Mouse (Mus musculus) embryonic facial prominence, embryonic 14.5 days (tissue): ENCODE results near the gene Gm10273. TPM values are rescaled to one million over a fixed set of nuclear protein-coding genes. Genes with fewer than 3 reads are reported as not detected.
"Not testable (repeated sequence)": the region's sequence is repeated elsewhere in the genome, so short reads cannot be mapped to it uniquely, and the experiment has no call there.

Source experiments
- ATAC-seq: fragments of 200-750 bp; cut with Nextera tagmentation; 2 replicates; pipeline ENCODE4 v1.8.0; 2017; ENCODE audit warnings: low read depth, moderate number of reproducible peaks, moderate TSS enrichment
- DNase-seq: peaks from one replicate; pipeline ENCODE4 v3.0.0-alpha.2; 2015; ENCODE audit warnings: low spot score
- H3K27ac ChIP-seq: fragments of 300-500 bp; sonication (generic); replicated peaks from 2 replicates; pipeline ENCODE4 v1.5.1; 2014; ENCODE audit warnings: low read depth, mild to moderate bottlenecking, low read length, moderate library complexity
- H3K27me3 ChIP-seq: fragments of 300-500 bp; sonication (generic); replicated peaks from 2 replicates; pipeline ENCODE4 v1.6.1; 2014; ENCODE audit warnings: low read length; ENCODE audit not compliant: control insufficient read depth, insufficient read depth
- H3K36me3 ChIP-seq: fragments of 300-500 bp; sonication (generic); 2 replicates; pipeline ENCODE4 v1.6.1; 2014; ENCODE audit warnings: low read length, mixed read lengths; ENCODE audit not compliant: control insufficient read depth, insufficient read depth
- H3K4me1 ChIP-seq: fragments of 300-500 bp; sonication (generic); 2 replicates; pipeline ENCODE4 v1.6.1; 2014; ENCODE audit warnings: antibody characterized with exemption, low read length; ENCODE audit not compliant: control insufficient read depth, insufficient read depth
- H3K4me2 ChIP-seq: fragments of 300-500 bp; sonication (generic); 2 replicates; pipeline ENCODE4 v1.6.1; 2014; ENCODE audit warnings: low read depth, mild to moderate bottlenecking, low read length, moderate library complexity, mixed read lengths
- H3K4me3 ChIP-seq: fragments of 300-500 bp; sonication (generic); 2 replicates; pipeline ENCODE4 v1.5.1; 2014; ENCODE audit warnings: low read depth, mild to moderate bottlenecking, low read length
- H3K9ac ChIP-seq: fragments of 300-500 bp; sonication (generic); 2 replicates; pipeline ENCODE4 v1.6.1; 2014; ENCODE audit warnings: low read depth, mild to moderate bottlenecking, low read length, moderate library complexity, mixed read lengths
- H3K9me3 ChIP-seq: fragments of 300-500 bp; sonication (generic); 2 replicates; pipeline ENCODE4 v1.6.1; 2016; ENCODE audit warnings: low read length; ENCODE audit not compliant: control insufficient read depth
- WGBS: fragments of 180-500 bp; shearing (Covaris S2); extraction: QIAGEN DNeasy Blood & Tissue Kit; methylation state at CpG from one replicate; pipeline ENCODE4 v1.1.7; 2014; 5-methylcytosine and 5-hydroxymethylcytosine counted together
- polyA plus RNA-seq: library from polyadenylated mRNA; unstranded; fragments of >200 nt; fragmentation: Nextera tagmentation; extraction: Ambion mirVana; gene quantifications from 2 replicates; pipeline ENCODE4 v1.2.1, GENCODE M21; 2014

Gene Gm10273
- polyA plus RNA-seq, result 16.1 TPM in 1 of 2 replicates, not detected in the other

DNA sequence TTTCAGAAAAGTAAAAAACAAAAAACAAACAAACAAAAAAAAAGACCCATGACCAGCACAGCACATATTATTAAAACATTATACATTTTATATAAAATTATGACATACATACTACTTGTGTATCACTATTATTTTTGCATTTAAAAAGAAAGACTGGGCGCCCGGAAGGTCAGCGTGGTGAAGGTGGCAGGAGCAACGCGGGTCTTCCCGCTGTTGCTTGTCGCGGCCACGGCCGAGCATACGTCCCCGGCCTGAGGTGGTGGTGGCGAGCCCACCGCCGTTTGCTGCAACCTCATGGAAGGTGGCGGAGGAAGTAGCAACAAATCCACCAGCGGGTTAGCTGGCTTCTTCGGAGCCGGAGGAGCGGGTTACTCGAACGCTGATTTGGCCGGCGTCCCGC lies at the start of gene Gm10273:
Gene Gm10273, plus strand, starts transcription at position 172 of the 400 bp plus-strand sequence.
- WGBS, result 83% methylated on average over 10 of the region's 25 CpGs
- not testable (repeated sequence) for H3K4me1 ChIP-seq, H3K27ac ChIP-seq, H3K36me3 ChIP-seq, H3K4me3 ChIP-seq, DNase-seq, H3K9me3 ChIP-seq, H3K9ac ChIP-seq, H3K4me2 ChIP-seq, ATAC-seq, H3K27me3 ChIP-seq

DNA sequence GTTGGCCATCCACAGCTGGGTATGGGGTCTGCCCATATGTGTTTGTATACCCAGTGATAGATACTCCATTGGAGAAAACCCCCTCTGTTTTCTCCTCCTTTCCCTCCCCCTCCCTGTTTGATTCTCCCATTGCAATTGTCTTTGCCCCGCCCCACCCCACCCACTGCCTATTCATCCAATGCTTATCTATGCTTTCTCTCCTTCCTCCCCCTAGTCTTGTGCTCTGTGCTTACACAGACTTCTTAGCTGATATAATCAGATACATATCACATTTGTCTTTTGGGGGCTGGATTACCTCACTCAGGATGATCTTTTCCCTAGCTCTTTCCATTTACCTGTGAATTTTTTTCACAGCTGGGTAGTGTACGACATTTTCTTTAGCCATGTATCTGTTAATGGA lies 48.9 kb upstream of the Gm10273 start:
- ATAC-seq (no peak), DNase-seq (no peak)
- no peak overlapping the region for H3K4me2 ChIP-seq
- WGBS, result 94% methylated on average over 2 of the region's 2 CpGs
- no peaks in the 10 kb centered on the region for H3K4me1 ChIP-seq
- H3K36me3 ChIP-seq, result peaks cover 85% of the 10 kb centered on the region
- H3K4me3 ChIP-seq, result no peak overlapping the region
- H3K9me3 ChIP-seq, result no peaks in the 10 kb centered on the region
- H3K27me3 ChIP-seq, result no peaks in the 10 kb centered on the region
- H3K27ac ChIP-seq, result no peak overlapping the region
- no peak overlapping the region for H3K9ac ChIP-seq

DNA sequence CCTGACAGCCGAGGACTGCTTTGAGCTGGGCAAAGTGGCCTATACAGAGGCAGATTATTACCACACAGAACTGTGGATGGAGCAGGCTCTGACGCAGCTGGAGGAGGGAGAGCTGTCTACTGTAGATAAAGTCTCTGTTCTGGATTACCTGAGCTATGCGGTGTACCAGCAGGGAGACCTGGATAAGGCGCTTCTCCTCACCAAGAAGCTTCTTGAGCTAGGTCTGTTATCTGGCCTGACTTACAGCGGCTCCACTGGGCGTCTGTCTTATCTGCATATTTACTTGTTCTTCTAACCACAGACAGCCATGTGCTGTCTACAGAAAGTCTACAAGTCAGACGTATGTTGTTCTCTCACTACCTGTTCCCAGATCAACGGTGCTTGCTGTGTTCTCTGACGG lies 47.2 kb upstream of the Gm10273 start:
- H3K4me2 ChIP-seq, result no peak overlapping the region
- WGBS, result 90% methylated on average over 9 of the region's 9 CpGs
- H3K36me3 ChIP-seq, result peaks cover 89% of the 10 kb centered on the region
- H3K9ac ChIP-seq, result no peak overlapping the region
- H3K4me1 ChIP-seq, result no peaks in the 10 kb centered on the region
- no peaks in the 10 kb centered on the region for H3K27me3 ChIP-seq
- no peak overlapping the region for H3K27ac ChIP-seq
- no peak overlapping the region for H3K4me3 ChIP-seq
- ATAC-seq (no peak), DNase-seq (no peak)
- H3K9me3 ChIP-seq, result no peaks in the 10 kb centered on the region

- 92% methylated on average over 2 of the region's 2 CpGs for WGBS
- H3K36me3 ChIP-seq, result peaks cover 90% of the 10 kb centered on the region
Observed at GRCm38 (mm10) chr10:59349536-59349935, 45.9 kb upstream of the Gm10273 start.

GRCm38 (mm10) chr10:59353065-59353464 lies 42.4 kb upstream of the Gm10273 start:
- Histone ChIP-seq H3K9me3 (no peaks in the 10 kb centered on the region), H3K27ac (no peak overlapping the region), H3K9ac (no peak overlapping the region), H3K4me3 (no peak overlapping the region), H3K27me3 (no peaks in the 10 kb centered on the region), H3K4me2 (no peak overlapping the region), H3K4me1 (no peaks in the 10 kb centered on the region), H3K36me3 (peaks cover 89% of the 10 kb centered on the region)
- 51% methylated on average over 1 of the region's 1 CpGs for WGBS
- ATAC-seq (no peak), DNase-seq (no peak)

More at GRCm38 (mm10) chr10:59349536-59349935, 45.9 kb upstream of the Gm10273 start:
- no peaks in the 10 kb centered on the region for H3K27me3 ChIP-seq
- no peak overlapping the region for H3K4me2 ChIP-seq
- H3K4me1 ChIP-seq, result no peaks in the 10 kb centered on the region
- ATAC-seq (no peak), DNase-seq (no peak)
- H3K9ac ChIP-seq, result no peak overlapping the region
- no peak overlapping the region for H3K27ac ChIP-seq
- no peak overlapping the region for H3K4me3 ChIP-seq
- no peaks in the 10 kb centered on the region for H3K9me3 ChIP-seq

- H3K4me1 ChIP-seq, result no peaks in the 10 kb centered on the region
- H3K27me3 ChIP-seq, result no peaks in the 10 kb centered on the region
- H3K9me3 ChIP-seq, result no peaks in the 10 kb centered on the region
- H3K36me3 ChIP-seq, result peaks cover 86% of the 10 kb centered on the region
- H3K4me2 ChIP-seq, result no peak overlapping the region
- ATAC-seq, result peak; percentile 76; the same call in 1 of the 2 replicates
- DNase-seq, result peak; percentile 39
- no peak overlapping the region for H3K27ac ChIP-seq
- H3K4me3 ChIP-seq, result no peak overlapping the region
- no peak overlapping the region for H3K9ac ChIP-seq
- 88% methylated on average over 12 of the region's 12 CpGs for WGBS
Observed at GRCm38 (mm10) chr10:59354120-59354519, 41.3 kb upstream of the Gm10273 start.

- no peaks in the 10 kb centered on the region for H3K9me3 ChIP-seq
- H3K36me3 ChIP-seq, result peaks cover 90% of the 10 kb centered on the region
- ATAC-seq, result no peak
- no peak for DNase-seq
- H3K4me2 ChIP-seq, result no peak overlapping the region
- H3K27ac ChIP-seq, result no peak overlapping the region
- no peak overlapping the region for H3K9ac ChIP-seq
- no peak overlapping the region for H3K4me3 ChIP-seq
- H3K4me1 ChIP-seq, result no peaks in the 10 kb centered on the region
- H3K27me3 ChIP-seq, result no peaks in the 10 kb centered on the region
- WGBS, result 87% methylated on average over 8 of the region's 8 CpGs
Observed at GRCm38 (mm10) chr10:59355020-59355419, 40.4 kb upstream of the Gm10273 start.

GRCm38 (mm10) chr10:59358744-59359143 lies 36.7 kb upstream of the Gm10273 start:
- no peak overlapping the region for H3K4me2 ChIP-seq
- 87% methylated on average over 4 of the region's 4 CpGs for WGBS
- no peak overlapping the region for H3K9ac ChIP-seq
- no peak overlapping the region for H3K4me3 ChIP-seq
- H3K4me1 ChIP-seq, result no peaks in the 10 kb centered on the region
- no peaks in the 10 kb centered on the region for H3K27me3 ChIP-seq
- H3K27ac ChIP-seq, result no peak overlapping the region
- peaks cover 90% of the 10 kb centered on the region for H3K36me3 ChIP-seq
- no peak for ATAC-seq
- H3K9me3 ChIP-seq, result no peaks in the 10 kb centered on the region
- DNase-seq, result no peak

DNA sequence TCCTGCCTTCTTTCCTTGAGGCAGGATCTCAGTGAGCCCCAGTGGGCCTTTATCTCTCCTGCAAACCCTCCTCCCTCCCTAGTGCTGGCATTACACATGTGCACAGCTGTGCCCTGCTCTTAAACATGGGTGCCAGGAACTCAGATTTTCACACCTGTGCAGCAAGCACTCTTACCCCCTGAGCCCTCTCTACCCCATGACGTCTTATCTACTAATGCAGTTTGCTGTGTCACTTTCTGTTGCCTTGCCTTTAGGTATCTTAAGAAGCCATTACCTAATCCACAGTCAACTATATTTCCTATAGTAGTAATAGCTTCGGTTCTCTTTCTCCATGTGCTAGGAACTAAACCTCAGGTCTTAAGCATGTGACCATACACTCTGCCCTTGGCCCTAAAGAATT lies 32.2 kb upstream of the Gm10273 start:
- Histone ChIP-seq H3K36me3 (peaks cover 96% of the 10 kb centered on the region), H3K9ac (no peak overlapping the region)

More for the DNA sequence above, 32.2 kb upstream of the Gm10273 start:
- H3K9me3 ChIP-seq, result no peaks in the 10 kb centered on the region
- no peaks in the 10 kb centered on the region for H3K27me3 ChIP-seq
- no peak for ATAC-seq
- no peak overlapping the region for H3K4me3 ChIP-seq
- H3K4me2 ChIP-seq, result no peak overlapping the region
- no peak overlapping the region for H3K27ac ChIP-seq
- DNase-seq, result no peak
- H3K4me1 ChIP-seq, result no peaks in the 10 kb centered on the region
- WGBS, result 87% methylated on average over 2 of the region's 2 CpGs
